Mouse (Mus musculus) left cerebral cortex, postnatal 10 days (tissue): ENCODE results near the gene Micu1. TPM values are rescaled to one million over a fixed set of nuclear protein-coding genes. Genes with fewer than 3 reads are reported as not detected.
A peak's percentile ranks its signal among the peaks of the same experiment; 100 is the strongest.

Experiments
- DNase-seq, 2 experiments: peaks; one replicate each; pipeline ENCODE4 v3.0.0; 2021 to 2022; ENCODE audit warnings: low spot score in 2 of 2, mixed read lengths in 1 of 2; ENCODE audit errors: extremely low spot score in 1 of 2
- intact Hi-C: fragments of 180-260 bp; cut with DNase I; formaldehyde crosslinking; loops from one replicate; pipeline ENCODE4 v1.15.1; 2025
- total RNA-seq, 2 experiments: library from RNA; stranded (reverse); gene quantifications; 2 replicates each; pipeline ENCODE4 v1.2.3; 2021

Micu1 gene
- total RNA-seq, 2 experiments from 2014 or later = 78.5 to 79.8 TPM

DNA sequence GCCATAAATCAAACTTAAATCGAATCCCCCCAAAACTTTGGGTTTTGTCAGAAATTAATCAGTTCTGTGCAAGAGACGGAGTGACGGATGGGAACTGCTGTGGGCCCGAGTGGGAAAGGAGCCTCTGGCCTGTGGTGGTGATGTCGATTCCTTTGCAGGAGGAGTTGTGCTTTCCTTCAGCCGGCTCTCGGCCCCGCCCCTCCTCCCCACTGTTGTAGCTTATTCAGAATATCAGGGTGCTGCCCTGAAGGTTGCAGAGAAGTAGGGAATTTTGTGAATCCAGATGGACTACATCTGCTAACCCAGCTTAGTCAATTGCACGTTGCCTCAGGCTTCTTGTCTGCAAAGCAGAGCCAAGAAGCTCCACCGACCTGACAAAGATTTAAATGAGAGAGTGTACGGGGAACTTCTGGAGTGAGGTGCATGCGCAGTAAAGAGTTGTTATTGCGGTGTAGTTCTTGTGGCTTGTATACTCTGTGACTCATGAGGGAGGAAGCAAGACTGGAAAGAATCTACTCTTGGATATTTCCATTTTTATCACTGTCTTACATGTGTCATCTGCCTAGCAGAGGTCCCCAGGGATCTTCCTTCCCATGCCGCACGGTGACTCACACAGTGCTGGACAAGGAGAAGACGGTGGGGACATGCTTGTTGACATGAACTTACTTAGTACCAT, 123.0 kb downstream of the Micu1 start:
- intact Hi-C loops = no loop called here
- no peak for DNase-seq

DNA sequence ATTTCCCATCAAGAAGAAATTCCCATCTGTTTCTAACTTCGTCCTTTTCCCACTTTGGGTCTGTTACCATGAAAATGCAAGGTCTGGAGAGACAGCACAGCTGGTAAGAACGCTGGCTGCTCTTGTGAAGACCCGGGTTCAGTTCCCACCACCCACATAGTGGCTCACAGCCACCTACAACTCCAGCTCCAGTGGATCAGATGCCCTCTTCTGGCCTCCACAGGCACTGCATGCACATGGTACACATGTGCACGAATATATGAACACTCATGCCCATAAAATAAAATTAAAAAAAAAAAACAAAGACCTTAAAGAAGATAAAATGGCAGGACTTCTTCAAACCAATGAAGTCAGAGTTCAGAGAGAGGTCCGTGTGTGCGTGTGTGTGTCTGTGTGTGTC, 127.6 kb downstream of the Micu1 start:
- intact Hi-C loops = no loop called here
- no peak for DNase-seq

DNA sequence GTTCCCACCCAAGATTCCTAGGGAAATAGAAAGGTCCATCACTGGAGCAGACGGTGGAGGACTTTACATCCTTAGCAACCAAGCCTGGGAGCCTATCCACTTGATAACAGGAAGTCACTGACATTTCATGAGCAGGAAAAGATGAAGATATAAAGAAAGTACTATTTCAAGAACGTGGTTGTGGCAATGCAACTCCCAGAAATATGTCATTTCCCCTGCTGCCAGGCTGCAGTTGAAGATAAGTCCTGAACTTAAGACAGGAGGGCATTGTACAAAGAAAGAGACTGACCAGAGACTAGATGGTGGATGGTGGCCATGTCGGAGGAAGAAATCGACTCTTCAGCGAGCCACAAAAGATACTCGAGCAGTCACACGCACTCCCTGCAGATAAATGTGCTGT, 129.7 kb downstream of the Micu1 start:
- intact Hi-C loops = no loop called here
- DNase-seq = no peak

DNA sequence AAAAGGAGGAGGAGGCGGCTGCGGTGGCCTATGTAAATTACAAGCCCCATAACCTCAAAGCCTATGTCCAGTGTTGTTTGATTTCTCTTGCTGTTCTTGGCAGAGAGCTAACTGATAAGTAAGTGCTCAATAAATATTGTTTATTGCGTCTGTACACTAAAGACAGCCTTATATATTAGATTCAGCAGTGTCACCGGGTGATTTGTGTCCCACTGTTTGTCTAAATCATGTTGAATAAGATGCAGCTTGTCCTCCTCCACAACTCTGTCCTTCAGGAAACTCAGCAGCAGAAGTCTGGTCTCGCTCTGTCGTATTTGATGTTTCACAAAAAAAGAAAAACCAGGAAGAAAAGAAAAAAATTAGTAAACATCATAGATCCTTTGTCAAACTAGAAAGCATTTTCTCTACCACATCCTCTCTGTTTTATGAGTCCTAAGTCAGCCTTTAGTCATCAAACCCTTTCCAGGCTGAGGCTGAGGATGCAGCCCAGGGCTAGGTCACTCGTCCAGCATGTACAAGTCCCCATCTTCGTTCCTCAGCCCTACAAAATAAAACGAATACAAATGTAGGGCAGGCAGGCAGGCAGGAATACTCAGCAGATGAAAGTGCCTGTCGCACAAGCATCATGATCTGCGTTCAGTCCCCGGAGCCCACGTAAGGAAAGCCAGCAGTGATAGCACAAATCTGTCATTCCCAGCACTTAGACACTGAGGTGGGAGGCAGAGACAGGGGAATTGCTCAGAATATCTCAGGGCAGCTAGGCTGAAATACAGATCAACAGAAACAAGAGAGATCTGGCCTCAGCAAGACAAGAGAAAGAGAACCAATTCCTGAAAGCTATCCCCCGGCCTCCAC, 133.3 kb downstream of the Micu1 start:
- no peak for DNase-seq

DNA sequence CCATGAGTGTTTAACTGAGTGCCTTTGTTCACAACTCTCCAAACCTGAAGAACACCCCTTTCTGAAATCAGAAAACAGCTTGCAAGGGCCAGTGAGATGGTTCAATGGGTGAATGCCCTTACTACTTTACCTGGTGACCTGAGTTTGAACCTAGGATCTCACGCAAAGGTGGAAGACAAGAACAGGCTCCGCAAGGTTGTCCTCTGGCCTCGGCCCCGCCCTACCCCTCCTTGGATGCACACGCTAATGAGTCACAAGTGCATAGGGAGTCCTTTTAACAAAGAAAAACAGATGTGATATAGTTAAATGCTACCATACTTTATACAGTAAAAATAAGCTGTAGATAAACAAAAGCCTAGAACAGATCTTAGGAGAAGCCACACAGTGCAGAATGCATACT, 135.2 kb downstream of the Micu1 start:
- DNase-seq = no peak
- intact Hi-C loops = no loop called here

More for the DNA sequence above, 133.3 kb downstream of the Micu1 start:
- intact Hi-C loops = no loop called here

DNA sequence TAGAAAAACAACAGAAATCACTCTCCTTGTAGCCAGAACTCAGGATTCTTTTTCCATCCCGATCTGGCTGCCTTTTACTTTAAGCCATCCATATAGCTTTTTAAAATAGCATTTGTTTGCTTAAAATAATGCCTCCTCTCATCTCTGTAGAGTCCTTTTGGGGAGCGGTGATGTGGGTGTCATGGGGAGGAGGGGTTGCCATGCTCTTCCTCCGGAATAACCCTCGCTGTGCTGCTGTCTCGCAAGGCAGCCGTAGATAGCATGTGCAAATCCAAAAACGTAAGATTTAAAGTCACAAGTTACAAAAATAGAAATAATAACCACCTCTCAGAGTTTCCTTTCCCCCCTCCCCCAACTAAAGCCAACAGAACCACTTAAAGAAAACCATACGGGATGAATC, 139.2 kb downstream of the Micu1 start:
- DNase-seq = no peak
- intact Hi-C loops = loop anchor here (10.0 kb wide), 1 partner anchor 227 kb away; the partner anchor contains the start of genes Gm10322 and Mcu

DNA sequence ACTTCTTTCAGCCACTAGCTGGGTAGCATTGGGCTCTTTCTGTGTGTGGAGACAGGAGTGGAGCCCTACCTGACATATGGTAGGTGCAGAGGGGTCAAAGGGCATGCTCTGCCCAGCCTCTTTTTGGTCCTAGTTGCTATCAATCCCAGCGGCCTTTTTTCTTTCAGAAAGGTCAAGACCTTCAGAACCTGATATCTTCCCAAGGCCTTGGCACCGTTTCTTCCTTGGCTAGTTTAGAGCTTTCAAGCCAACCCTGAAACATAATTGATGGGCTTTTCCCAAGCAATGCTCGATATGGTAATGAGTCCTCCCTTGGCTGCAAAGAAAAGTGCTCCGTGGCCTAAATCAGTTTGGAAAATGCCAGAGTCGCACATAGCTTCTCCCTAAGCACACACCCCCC, 140.8 kb downstream of the Micu1 start:
- intact Hi-C loops = loop anchor here (10.0 kb wide), 1 partner anchor 228 kb away; the partner anchor contains the start of genes Gm10322 and Mcu
- no peak for DNase-seq

DNA sequence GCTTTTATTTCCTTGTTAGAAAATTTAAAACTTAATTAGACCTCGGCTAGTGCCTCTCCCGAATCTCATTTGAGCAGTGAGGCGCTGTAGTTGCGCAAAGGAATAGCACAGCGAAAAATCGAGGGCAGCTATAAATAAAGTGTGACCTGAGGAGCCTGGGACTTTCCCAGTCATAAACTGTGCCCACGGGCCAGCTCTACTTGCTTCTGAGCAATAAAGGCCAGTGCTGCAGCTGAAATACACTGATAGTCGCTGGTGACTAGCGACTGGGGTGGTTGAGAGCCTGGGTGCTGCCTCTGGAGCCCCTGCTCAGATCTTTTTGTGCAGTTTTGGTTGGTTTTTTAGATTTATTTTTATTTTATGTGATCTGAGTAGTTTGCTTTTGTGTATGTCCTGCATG, 142.4 kb downstream of the Micu1 start:
- intact Hi-C loops = loop anchor here (10.0 kb wide), 1 partner anchor 230 kb away; the partner anchor contains the start of genes Gm10322 and Mcu
- DNase-seq = no peak

DNA sequence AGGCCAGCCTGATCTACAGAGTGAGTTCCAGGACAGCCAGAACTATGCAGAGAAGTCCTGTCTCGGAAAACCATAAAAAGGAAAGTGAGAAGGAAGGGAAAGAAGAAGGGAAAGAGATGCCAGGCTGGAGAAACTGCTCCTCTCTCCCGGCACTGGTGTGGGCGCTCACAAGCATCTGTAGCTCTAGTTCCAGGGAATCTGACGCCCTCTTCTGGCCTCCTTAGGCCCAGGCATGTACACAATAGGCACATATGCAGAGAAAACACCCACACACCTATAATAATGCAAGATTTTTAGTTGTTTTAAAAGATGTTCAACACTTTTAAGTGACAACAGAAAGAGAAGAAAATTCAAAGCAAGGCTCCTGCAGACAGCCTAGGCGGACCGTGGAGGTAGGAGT, 144.1 kb downstream of the Micu1 start:
- intact Hi-C loops = loop anchor here (10.0 kb wide), 1 partner anchor 232 kb away; the partner anchor contains the start of genes Gm10322 and Mcu
- peak in 1 of 2 experiments; percentile 29 for DNase-seq

DNA sequence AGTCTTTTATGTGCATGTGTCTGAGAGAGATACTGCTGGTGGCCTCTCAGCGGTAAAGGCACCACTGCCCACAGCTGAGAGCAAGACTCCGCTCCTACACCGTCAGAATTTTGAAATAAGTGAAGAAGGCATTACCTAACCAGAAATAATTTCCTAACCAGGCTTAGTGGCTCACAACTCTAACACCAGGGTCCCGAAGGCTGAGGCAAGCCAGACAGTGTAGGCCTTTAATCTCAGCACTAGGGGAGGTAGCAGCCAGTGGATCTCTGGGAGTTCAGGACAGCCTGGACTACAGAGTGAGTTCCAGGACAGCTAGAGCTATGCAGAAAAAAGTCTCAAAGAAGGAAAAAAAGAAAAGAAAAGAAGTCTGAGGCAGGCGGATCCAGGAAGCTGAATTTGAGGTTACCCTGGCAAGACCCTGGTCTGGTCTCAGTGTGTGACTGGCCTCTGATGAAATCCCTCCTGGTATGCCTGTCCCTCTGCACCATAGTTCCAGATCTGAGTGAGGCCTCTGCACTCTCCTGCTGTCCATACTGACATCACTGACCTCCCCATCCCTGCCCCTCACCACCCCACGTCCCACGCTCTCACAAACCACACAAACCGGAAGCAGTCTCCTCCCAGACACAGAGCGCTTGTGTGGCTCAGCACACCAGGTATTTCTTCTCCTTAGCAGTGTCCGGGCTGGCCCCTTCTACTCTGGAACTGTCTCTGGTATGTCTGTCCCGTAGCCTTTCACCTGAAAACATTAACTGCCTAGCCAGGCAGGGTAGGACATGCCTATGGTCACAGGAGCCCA, 146.0 kb downstream of the Micu1 start:
- intact Hi-C loops = loop anchor here (10.0 kb wide), 1 partner anchor 233 kb away; the partner anchor contains the start of genes Gm10322 and Mcu
- no peak for DNase-seq

DNA sequence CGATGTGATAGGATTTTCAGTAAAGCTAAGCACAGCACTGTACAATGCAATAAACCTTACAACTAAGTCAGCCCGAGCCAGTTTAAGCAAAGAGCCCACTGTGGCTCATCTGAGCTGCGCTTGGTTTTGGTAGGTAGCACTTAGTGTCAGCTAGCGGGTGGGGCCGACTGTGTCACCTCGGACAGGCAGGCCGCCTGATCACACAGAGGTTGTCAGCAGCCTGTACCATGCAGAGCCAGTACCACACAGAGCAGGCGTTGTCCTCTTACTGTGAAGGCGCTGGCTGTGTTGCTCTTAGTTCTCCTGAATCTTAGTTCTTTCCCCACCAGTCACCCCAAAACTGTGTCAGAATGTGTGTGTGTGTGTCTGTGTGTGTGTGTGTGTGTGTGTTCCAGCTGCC, 146.7 kb downstream of the Micu1 start:
- intact Hi-C loops = loop anchor here (10.0 kb wide), 1 partner anchor 234 kb away; the partner anchor contains the start of genes Gm10322 and Mcu

DNA sequence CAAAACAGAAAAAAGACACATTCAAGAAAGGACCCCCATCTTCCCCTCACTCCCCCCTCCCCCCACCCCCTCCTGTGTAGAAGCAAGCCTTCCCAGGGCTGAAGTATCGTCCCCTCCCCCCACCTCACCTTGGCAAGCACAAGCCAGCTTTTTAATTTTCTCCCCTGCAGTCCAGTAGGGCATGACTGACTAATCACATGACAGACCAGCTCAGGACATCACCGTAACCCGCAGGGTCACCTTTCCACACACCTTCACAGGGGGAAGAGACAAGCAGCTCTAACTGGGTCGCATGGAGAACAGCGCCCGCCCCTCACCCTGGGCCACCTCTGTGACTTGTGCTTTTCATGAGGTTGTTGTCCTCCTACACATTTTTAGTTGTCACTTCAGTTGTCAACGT, 147.1 kb downstream of the Micu1 start:
- DNase-seq = no peak
- intact Hi-C loops = loop anchor here (10.0 kb wide), 1 partner anchor 235 kb away; the partner anchor contains the start of genes Gm10322 and Mcu

More for the DNA sequence above, 146.7 kb downstream of the Micu1 start:
- DNase-seq = no peak

DNA sequence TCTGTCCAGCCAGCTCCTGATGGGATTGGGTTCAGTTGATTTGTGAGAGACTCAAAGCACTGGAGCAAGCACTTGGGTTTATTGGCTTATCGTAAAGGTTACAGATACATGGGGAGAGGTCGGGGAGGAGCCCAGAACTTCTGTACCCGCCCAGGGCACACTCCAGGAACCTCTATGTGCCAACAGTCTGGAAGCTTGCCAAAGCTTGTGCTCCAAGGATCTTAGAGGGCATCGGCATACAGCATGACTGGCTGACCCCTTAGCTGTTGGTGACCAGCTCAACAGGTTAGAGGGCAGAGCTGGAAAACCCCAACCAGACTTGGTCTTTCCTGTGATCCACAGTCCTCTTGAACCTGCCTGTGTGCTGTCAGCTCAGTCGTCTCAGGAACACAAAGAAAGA, 154.9 kb downstream of the Micu1 start:
- no peak for DNase-seq
- intact Hi-C loops = no loop called here

DNA sequence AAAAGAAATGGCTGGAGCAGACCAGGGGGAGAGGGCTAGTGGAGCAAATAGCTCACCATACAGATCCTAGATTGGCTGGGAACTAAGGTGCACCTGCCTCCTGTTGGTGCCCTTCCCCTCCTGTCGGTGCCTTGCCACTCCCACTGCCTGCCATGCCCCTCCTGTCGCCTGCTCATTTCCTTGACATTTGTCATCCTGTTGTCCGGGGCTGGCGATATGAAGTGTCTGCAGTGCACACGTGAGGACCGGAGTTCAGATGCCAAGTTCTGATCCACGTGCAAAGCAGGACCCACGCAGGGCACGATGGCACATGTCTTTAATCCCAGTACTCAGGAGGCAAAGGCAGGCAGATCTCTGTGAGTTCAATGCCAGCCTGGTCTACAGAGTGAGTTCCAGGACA, 158.4 kb downstream of the Micu1 start:
- intact Hi-C loops = loop anchor here (10.0 kb wide), 1 partner anchor 486 kb away; no protein-coding TSS in a partner anchor
- no peak for DNase-seq

DNA sequence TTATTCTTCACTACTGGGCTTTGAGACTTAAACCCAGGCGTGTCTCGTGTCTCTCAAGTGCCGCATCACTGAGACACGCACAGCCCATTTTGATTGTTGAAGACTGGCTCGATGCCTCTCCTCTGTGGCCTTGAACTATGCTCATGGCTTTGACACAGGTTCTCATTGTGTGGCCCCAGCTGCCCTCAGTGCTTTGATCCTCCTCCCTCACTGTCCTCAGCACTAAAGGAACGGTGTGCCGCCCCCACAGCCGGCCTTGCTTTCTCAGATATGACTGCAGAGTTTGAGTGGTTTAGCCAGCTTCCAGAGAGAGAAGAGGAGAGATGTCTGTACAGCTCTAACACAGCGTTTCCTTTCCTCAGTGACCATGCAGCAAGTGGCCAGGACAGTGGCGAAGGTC, 158.9 kb downstream of the Micu1 start:
- intact Hi-C loops = loop anchor here (10.0 kb wide), 1 partner anchor 486 kb away; no protein-coding TSS in a partner anchor
- DNase-seq = no peak

DNA sequence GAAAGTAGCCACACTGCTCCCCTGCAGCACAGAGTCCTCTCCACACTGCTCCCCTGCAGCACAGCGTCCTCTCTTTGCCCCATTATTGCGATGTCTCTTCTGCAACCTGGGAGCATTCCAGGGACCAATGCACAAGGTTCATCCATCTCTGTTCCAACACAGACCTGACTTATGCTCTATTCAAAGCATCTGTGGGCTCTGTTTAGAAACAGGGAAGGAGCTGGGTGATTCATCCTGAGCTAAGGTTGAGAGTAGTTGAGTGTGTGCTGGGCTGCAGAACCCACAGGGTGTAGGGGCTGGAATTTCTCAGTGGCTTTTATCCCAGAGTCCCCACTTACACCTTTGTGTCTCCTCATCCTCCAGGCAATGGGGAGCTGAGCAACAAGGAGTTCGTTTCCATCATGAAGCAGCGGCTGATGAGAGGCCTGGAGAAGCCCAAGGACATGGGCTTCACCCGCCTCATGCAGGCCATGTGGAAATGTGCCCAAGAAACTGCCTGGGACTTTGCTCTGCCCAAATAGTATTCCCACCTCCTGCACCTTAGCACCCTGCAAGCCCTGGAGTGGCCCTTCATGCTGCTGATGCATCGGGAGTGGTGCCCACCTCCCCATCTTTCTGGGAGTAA, 160.7 kb downstream of the Micu1 start:
- DNase-seq = no peak
- intact Hi-C loops = loop anchor here (10.0 kb wide), 1 partner anchor 488 kb away; no protein-coding TSS in a partner anchor

DNA sequence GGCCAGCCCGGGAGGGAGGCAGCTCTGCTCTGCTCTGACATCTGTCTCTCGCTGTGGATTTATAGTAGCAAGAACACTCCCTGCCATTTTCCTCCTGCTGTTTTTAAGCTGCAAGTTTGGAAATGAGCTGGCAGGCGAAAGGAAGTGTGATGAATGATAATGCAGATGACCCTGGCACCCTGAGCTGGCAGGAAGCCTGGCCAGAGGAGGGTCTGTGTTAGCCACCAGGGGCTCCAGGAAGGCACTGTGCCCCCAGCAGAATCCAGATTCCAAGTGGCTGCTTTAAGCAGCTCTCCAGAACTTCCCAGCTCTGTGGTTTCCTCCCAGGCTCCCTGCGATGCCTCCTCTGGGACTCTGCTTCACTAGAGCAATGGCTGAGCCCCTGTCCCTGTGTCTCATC, 161.3 kb downstream of the Micu1 start:
- no peak for DNase-seq
- intact Hi-C loops = loop anchor here (10.0 kb wide), 1 partner anchor 489 kb away; no protein-coding TSS in a partner anchor

DNA sequence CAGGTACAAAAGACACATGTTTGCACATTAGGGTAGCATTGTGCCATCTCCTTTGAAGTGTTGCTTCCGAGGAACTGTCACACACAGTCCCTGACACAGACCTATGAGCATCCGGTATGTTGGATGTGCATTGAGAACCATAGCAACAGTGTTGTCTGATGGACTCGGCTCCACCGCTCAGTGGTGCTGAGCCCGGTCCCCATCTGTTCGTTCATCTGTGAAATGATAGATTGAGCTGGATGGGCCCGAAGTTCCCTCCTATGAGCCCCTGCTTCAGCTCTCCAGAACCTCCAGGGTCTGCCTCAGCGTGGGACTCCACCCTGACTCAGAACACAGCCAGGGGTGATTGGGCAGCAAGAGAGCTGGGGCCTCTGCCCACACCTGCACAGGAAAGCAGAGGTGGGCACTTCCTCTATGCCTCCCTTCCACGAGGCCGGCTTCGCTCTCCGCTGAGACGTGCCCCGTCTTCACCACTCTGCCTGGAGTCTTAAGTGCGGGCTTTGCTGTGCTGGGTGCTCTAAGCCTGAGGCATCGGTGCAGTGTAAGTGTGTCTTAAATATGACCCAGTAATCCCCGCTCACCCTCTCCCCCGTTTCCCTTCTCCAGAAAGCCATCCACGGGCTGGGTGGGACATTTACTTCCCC, 162.1 kb downstream of the Micu1 start:
- intact Hi-C loops = loop anchor here (10.0 kb wide), 1 partner anchor 490 kb away; no protein-coding TSS in a partner anchor
- DNase-seq = peak in 1 of 2 experiments; percentile 37
